Mouse (Mus musculus) adipocyte (in vitro differentiated cells): Measurements from ENCODE around the gene Glcci1.

Experiments used
- DNase-seq: peaks from one replicate; pipeline ENCODE4 v3.0.0-alpha.2; 2016; ENCODE audit warnings: low spot score

Glcci1 gene

DNA sequence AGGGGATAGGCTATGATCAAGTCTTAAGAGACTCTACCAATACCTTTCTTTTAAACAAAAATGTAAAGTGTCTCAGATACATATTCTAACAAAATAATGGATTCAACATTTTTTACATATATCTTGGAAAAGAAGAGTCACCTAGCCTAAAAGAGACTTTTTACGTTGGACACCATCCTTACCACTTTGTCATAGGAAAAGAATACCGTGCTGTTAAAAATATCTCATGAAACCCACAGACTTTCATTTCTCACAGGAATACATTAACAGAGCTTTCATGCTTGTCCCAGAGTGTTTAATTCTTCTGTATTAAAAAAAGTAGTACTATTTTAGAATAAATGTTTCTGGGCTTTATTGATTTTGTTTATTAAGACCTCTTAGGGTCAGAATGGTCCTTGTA is 41.8 kb downstream of the Glcci1 start:
- no peak for DNase-seq

DNA sequence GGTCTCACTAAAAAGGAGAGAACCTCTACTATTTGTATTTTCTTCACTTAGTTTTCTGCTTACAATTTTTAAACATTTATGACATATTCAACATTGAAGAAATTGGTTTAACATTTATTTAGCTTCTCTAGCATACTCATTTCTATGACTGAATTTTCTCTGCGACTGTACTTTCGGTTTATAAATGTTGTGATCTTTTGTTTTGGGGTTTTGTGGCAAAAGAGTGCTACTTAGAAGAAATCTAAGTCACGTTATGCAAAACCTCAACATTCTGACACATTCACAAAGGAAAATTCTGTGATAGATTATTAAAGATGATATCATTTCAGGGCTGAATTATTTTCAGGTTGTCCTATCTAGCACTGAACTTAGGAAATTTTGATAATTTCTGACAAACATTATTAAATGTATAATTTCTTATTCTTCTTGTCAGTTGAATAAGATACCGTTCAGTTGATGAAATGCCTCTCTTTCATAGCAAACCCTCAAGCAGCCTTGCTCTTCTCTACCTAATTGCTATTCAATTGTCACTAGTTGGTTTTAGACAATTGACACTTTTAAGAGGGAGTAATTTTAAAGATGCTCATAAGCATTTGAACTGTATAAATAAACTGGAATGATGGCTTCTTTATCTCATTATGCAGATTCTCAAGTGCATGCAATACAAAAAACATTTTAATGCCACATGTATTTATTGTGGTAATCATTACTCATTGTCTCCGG is 47.6 kb downstream of the Glcci1 start:
- no peak for DNase-seq

DNA sequence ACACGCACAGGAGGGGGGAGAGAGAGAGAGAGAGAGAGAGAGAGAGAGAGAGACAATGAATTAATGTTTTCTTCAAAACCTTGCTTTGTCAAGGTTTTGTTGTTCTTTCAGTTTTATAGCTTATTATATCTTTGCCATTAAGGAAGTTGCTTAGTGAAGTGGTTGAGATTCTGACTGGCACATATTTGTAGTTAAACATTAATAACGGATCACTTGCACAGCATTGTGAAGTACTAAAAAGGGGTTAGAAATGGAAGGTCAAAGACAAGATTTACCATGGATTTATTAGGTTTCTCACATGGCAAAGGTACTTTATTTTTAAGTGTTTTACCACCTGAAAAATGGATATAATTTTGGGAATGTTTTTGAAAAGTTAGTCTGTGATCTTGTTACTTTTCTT is 51.3 kb downstream of the Glcci1 start:
- no peak for DNase-seq

DNA sequence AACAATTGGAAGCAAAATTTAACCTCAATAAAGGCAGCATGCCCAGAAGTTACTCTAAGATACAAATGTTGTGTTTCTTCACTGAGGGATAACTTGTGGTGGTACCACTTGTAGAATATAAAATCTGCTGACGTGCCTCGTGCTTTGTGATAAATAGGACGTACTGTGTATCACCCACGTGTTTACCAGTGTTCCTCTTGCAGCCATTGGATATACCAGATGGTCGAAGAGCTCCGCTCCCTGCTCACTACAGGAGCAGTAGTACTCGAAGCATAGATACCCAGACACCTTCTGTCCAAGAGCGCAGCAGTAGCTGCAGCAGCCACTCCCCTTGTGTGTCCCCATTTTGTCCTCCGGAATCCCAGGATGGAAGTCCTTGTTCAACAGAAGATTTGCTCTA is 73.0 kb downstream of the Glcci1 start:
- DNase-seq: no peak

DNA sequence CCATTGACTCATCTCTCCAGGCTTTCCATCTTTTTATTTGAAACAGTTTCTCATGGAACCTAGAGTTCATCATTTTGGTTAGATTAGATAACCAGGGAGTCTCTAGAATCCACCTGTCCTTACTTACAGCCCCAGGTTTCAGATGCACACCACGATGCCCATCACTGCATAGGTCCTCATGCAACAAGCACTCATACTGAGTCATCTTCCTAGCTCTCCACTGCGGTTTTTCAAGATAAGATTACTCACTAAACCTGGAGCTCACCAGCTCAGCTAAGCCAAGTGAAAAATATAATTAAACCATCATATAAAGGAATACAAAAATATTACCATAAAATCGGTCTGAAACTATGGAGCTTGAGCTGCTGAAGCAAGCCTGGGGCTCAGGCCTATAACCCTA is 74.5 kb downstream of the Glcci1 start:
- no peak for DNase-seq

DNA sequence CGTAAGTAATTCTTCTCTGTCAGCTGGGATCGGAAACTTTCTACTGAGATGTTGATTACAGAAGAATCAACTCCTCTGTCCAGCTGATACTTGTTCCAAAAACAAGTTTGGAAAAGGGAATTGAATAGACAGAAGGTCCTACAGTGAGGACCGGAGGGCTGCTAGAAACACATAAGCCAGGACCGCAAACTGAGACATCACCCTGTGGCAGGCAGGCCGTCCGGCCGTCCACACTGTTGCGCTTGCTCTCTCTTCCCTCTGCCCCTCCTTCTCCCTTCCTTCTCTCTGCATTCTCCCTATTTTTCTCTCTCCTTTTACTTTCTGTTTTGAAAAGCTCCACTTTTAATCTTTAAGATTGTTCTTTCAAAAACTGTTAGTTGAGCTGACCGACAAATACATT is 82.3 kb downstream of the Glcci1 start:
- no peak for DNase-seq

- no peak for DNase-seq
These were observed 108.0 kb downstream of the Glcci1 start for GRCm38 (mm10) chr6:8617369-8617768.

- no peak for DNase-seq
These were observed 110.4 kb downstream of the Glcci1 start for GRCm38 (mm10) chr6:8619582-8620350.

DNA sequence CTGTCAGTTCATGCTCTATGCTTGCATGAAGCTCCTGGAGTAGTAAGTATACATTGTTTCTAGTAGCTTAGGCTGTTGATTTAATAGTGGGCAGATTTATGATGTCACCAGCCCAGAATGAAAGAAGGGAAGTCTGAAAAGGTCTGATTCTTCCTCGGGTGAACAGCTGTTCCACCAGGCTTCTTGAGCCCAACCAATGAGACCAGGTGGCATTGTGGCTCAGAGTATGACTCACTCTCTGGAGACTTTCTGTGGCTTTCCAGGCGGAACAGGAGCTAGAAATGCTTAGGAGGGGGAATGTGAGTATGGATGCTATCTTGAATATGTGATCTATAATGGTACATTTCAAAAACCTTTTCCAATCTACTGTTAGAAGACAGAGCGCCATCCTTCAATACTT is 113.6 kb downstream of the Glcci1 start:
- DNase-seq: no peak

- no peak for DNase-seq
These were observed 118.8 kb downstream of the Glcci1 start for GRCm38 (mm10) chr6:8628226-8628625.

DNA sequence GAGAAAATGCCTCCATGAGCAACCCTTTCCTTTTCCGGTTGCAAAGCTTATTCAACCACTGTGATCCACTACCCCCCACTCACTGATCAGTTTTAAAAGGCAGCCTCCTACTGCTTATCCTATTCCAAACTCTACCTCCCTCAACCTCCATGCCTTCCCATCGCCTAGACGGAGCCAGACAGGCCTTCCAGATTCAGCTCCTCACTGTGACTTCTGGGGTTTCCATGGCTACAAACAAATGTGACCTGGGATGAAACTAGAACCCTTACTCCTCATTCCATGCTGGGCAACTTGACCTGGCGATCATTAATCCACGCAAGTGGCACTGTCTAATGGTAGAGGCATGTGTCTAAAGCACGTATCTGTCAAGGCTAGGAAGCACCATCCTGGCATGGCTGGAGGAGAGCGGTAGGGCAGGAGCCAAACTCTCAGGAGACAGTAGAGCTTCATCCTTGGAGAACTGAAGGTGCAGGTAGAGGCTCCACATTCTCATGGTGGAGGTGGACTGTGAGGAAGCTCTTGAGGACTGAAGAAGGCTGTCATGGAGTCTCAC is 119.4 kb downstream of the Glcci1 start:
- DNase-seq: no peak

DNA sequence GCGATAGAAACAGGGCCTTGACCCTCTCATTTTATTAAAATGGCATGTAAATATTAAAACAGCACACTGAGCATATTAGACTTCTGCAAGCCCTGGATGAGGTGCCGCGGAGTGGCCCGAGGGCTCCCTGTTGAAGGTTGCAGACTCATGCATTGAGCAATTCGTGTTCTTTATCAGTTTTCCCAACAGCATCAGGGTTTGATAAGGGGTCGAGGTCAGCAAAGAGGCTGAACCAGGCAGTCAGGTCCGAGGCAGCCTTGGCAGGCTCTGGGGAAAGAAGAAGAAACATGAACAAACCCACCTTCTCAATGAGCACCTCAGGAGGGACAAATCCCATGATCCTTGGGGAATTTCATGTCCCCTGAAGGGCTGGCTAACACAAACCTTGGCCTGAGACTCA is 121.1 kb downstream of the Glcci1 start:
- no peak for DNase-seq

- no peak for DNase-seq
These were observed 122.0 kb downstream of the Glcci1 start for GRCm38 (mm10) chr6:8631362-8631761.

DNA sequence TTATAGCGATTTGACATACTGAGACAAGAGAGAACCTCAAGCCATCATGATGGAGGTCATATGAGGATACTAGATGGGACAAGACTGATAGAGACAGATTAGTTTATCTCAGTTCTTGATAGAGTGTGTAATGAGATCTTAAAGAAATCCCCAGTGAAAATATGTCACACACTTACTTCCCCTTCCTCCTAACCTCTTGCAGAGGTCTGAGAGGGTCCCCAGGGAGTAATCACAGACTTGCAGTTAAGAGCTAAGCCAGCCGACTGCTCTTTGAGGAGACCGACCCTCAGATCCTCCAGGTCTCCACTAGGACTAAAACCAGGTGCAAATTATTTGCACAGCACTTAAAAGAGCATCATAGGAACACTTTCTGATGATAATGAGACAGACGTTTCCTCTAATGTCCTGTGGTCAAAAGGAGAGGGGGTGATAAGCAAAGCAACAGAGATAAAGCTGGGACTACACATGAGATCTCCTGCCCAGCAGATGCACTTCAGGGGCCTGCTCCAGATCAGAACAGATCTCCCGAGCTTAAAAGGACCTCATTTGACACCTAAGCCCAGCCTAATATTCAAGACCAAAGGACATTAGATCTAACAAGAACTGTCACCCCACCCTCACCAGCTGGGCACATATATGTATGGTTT is 122.7 kb downstream of the Glcci1 start:
- no peak for DNase-seq

DNA sequence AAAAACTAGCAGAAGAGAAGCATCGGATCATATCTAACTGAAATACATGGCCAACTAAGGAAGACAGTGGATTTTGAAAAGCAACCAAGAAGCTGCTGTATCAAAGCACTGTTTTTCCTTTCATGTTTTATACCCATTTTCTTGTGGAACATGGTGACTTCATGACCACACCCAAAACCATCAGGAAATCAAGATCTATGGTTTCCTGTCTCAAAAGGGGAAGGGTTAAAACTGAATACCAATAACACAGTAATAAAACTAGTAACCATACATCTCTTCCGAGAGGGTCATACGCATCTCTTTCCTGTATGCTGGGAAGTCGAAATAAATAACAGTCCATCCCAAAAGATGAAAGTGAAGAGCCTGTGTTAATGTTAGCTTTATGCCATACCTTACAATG is 123.3 kb downstream of the Glcci1 start:
- DNase-seq: no peak

GRCm38 (mm10) chr6:8638122-8638521 is 128.7 kb downstream of the Glcci1 start:
- DNase-seq: no peak

- DNase-seq: no peak
These were observed 129.5 kb downstream of the Glcci1 start for GRCm38 (mm10) chr6:8638899-8639298.

- DNase-seq: no peak
These were observed 130.1 kb downstream of the Glcci1 start for GRCm38 (mm10) chr6:8639526-8639925.

DNA sequence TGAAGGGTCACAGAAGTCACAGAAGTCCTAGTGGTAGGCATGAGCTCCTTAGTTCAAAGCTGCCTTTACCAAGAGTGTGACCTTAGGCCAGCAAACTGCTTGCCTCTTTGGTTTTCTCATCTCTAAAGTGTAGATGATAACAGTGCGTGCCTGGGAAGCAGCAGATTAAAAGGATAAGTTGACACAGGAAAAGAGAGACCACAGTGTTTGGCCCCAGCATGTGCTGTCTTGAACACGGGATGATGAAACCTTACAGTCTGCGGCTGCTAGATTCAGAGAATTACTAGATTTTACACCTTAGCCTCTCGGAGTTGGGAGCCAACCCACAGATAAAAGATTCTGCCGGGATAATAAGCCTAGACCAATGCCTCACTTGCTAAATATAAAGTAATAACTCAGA is 131.5 kb downstream of the Glcci1 start:
- DNase-seq: no peak

- DNase-seq: no peak
These were observed 135.3 kb downstream of the Glcci1 start for GRCm38 (mm10) chr6:8644703-8645102.

DNA sequence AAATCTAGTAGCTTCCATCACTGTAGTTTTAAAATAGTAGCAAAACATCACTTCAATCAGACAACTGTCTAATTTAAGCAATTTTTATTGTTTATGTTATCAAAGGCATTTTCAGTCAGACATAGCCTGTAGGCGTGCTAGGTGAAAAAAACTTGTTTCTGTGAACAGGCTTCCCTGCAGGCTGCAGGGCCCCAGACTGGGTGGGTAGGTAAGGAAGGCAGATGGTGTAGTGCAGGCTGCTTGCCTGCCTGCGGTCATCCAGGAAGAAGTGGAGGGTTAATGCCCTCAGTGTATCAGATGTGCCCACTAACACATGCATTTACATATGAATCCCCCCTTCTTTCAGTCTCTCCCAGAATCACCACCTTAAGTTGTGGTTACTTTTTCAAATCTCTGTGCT is 136.3 kb downstream of the Glcci1 start:
- DNase-seq: no peak
